Mouse (Mus musculus) kidney, postnatal 14 days (tissue): ENCODE data around the gene Tekt3.
A peak's percentile ranks its signal among the peaks of the same experiment; 100 is the strongest.

Source experiments
- DNase-seq: peaks from one replicate; pipeline ENCODE4 v3.0.0; 2022; ENCODE audit warnings: mixed read lengths

Tekt3 gene

DNA sequence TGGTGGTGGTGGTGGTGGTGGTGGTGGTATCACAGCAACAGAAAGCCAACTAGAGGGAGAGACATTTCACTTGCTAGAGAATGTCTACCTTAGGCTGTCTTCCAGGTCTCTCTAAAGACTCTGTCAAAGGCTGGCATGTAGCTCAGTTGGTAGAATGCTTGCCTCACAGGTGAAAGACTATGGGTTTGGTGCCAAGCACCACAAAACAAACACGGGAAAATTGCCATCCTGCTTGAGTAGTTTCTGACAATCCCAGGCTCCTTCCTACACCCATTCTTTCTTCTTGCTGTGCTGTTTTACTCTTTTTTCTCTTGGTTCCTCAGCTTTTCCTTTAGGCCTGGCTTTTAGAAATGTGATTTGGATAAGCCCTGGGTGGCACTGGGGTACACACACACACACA lies 5.1 kb downstream of the Tekt3 start:
- no peak for DNase-seq

- no peak for DNase-seq
These were observed 8.6 kb downstream of the Tekt3 start for GRCm38 (mm10) chr11:63070081-63070480.

DNA sequence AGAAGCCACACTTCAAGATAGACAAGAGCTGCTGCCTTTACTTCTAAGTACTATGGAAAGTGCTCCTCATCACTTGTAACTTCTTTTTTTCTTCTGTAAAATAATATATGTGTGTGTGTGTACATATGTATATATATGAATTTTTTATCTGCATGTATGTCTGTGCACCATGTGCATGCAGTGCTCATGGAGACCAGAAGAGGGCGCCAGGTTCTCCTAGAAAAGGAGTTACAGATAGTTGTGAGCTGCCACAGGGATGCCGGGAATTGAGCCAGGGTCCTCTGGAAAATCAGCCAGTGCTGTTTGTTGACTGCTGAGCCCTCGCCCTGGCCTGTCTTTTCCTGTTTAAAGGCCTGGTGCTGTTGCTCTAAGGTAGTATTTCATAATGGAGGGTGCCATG lies 23.1 kb downstream of the Tekt3 start:
- no peak for DNase-seq

GRCm38 (mm10) chr11:63088672-63089071 lies 27.2 kb downstream of the Tekt3 start:
- no peak for DNase-seq

DNA sequence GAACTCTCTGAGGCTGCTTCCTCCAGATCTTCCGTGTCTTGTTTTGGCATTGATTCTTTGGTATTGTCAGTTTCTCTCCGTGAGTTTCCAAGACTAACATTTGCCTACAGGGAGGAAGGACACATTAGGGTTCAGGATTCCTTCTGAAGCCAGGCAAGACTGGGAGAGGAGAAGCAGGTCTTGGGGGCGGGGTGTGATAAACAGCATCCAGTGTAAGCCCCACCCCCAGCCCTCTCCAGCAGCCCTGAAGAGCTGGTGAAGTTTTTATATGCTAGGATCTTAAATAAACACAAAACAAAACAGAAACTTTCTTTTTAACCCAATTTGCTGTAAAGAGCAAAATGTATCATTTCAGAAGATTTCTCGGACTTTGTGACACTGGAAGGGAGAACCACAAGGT lies 28.8 kb downstream of the Tekt3 start:
- DNase-seq: peak; percentile 17

DNA sequence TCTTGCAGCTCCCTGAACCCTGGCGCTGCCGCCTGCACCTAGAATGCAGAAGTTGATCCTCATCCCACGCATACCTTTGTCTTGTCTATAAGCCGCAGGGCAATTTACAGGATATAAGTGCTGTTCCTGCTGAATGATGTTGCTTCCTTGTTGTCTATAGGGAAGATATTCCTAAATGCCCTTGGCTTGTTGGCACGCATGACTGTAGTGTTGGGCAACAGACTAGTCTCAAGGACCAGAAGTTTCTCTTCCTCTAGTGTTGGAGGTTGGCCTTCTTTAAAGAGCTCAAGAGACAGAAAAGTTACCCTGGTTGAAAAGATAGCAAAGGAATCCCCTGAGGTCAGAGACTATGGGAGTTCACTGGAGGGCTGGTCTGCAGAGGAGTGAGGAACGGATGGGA lies 29.5 kb downstream of the Tekt3 start:
- no peak for DNase-seq

DNA sequence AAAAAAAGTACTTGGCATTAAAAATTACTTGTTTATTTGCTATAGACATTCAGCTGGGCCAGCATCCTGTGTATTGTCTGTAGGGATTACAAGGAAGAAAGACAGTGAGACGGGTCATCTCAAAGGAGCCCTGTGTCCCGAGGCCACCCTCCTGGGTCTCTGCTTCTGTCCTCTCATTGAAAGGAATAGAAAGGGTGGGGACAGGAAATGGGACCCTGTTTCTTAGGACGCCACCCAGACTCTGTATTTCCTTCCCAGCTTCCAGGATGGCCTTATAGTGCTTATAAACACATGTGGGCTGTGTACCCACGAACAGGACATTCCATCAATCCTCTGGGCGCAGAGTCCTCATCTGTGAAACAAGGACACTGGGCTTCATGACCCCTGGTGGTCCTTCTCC lies 30.8 kb downstream of the Tekt3 start:
- no peak for DNase-seq

DNA sequence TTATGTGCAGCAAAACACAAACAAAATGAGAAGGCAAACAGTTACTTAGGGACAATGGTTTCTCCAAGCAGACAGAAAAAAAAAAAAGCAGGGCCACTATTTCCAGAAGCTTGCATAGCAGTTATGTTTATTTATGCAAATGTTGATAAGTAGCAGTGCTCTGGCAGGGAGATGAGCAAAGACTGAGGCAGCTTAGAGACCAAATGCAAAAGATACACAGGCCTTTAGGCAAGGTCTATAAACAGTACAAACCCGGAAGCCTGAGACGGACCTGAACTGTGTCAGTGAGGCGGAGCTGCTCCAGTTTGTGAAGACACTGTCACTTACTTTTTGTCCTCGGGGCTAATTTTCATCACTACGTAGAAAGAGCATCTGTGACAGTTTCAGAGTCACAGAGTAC lies 32.1 kb downstream of the Tekt3 start:
- DNase-seq: no peak

GRCm38 (mm10) chr11:63094496-63094895 lies 33.0 kb downstream of the Tekt3 start:
- no peak for DNase-seq

GRCm38 (mm10) chr11:63098016-63098415 lies 36.6 kb downstream of the Tekt3 start:
- no peak for DNase-seq

GRCm38 (mm10) chr11:63099390-63099789 lies 37.9 kb downstream of the Tekt3 start:
- DNase-seq: no peak

- no peak for DNase-seq
These were observed 41.8 kb downstream of the Tekt3 start for GRCm38 (mm10) chr11:63103256-63103655.

GRCm38 (mm10) chr11:63104026-63104425 lies 42.6 kb downstream of the Tekt3 start:
- no peak for DNase-seq

GRCm38 (mm10) chr11:63109230-63109775 lies 47.8 kb downstream of the Tekt3 start:
- DNase-seq: no peak

GRCm38 (mm10) chr11:63110329-63110728 lies 48.9 kb downstream of the Tekt3 start:
- no peak for DNase-seq

DNA sequence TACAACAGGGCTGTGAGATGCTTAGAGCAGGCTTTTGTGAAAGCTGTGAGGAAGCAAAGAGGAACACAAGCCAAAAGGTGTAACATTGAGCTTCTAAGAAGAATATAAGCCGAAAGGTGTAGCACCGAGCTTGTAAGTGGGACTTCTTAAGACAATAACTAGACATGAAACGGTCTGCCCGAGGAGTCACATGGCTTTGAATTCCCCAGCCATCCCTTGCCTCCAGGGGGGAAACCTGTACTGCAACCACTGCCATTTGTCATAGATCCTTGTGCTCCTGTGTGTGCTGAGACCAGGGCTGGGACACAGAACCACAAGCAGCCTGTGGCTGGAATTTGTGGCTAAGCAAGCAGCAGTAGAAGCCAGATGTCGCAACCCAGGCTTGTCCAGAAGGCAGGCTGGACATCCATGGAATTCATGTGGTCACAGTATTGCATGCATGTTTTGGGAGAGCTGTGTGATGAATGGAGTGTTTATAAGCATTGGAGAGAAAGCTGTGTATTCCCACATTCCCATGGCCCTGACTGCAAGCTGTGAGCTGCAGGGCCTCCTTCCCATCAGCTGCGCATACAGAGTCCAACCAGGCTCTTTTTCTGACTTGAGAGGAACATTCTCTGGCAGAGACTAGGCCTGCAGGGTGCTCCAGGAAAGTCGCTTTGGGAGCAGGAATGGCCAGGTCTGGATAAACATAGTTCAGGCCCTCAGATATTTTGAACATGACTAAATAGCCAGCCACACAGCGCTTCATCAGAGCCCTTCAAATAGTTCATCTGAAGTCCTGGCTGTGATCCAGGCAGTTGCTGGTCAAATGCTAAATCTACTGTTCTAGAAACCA lies 53.6 kb downstream of the Tekt3 start:
- peak; percentile 25 for DNase-seq

DNA sequence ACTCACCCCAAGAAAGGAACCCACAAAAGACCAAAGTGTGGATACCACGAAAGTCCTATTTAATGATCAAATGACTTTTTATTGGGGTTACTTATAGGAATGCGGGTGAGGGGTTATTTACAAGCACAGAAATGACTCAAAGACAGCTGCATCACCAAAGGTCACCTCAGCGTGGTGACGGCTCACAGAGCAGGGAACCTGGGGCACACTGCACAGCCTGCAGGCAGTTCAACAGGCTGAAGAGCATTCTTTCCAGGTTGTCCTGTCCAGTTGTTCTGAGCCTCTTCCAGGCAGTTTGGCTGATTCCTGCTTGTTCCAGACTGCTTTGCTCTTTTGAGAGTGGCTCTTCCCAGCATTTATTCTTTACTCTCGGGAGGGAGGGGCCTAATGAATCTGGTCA lies 55.2 kb downstream of the Tekt3 start:
- no peak for DNase-seq

- no peak for DNase-seq
These were observed 55.8 kb downstream of the Tekt3 start for GRCm38 (mm10) chr11:63117266-63117665.

DNA sequence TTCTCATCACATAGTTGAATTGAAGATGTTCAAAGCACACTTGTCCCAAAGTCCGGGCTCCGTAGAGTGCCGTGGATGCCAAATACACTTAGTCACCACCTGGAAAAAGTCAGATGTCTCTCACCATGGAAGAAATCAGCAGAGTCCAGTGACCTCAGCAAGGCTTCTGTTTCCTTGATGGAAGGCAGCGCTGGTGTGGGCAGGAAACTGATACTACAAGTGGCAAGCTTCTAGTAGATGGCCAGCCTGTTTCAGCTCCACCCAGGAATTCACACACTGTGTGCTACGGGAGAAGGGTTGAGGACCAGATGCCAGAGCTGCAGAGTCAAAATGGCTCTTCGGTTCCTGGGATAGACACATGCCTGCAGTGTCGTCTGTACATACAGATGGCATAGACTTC lies 58.3 kb downstream of the Tekt3 start:
- no peak for DNase-seq

DNA sequence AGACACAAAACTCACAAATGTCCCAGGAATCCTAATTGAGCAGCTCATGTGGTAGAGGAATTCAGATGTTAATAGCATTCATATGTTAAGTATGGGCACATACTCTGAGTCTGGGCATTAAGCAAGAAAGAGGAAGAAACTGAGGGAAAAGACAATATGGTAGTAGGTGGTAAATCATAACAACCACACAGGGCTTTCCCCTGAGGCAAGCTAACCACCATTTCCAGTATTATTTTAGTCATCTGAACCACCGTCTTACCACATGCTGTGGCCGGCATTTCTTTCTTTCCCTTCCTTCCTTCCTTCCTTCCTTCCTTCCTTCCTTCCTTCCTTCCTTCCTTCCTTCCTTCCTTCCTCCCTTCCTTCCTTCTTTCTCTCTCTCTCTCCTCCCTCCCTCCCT lies 60.8 kb downstream of the Tekt3 start:
- DNase-seq: no peak

DNA sequence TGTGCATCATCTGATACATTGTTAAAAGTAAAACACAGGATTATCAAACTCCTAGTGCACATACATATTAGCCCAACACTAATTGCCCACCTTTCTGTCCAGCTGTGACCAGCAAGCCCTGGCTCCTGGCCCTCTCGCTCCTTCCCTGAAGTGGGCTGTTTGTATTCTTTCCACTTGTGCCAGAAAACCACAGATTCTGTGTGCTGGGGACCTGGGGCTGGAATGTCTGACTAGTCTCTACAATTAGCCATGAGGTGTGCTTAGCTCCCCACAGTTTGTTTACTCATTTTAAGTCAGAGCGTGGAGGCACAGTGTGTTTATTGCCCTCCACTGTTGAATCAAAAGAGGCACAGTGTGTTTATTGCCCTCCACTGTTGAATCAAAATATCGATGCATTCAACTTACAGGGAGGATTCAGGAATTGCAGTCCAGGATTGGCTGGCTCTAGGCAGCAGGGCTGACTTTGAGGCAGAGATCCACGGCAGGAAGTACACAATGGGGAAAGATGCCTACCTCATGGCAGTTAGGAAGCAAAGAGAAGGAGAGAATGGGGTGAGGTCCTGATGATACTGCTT lies 61.4 kb downstream of the Tekt3 start:
- DNase-seq: no peak

GRCm38 (mm10) chr11:63124316-63124715 lies 62.9 kb downstream of the Tekt3 start:
- DNase-seq: no peak

- DNase-seq: no peak
These were observed 64.5 kb downstream of the Tekt3 start for GRCm38 (mm10) chr11:63125832-63126456.

GRCm38 (mm10) chr11:63126976-63127375 lies 65.5 kb downstream of the Tekt3 start:
- no peak for DNase-seq
